Mouse (Mus musculus): ENCODE results near the gene 4930562C15Rik.

4930562C15Rik gene

DNA sequence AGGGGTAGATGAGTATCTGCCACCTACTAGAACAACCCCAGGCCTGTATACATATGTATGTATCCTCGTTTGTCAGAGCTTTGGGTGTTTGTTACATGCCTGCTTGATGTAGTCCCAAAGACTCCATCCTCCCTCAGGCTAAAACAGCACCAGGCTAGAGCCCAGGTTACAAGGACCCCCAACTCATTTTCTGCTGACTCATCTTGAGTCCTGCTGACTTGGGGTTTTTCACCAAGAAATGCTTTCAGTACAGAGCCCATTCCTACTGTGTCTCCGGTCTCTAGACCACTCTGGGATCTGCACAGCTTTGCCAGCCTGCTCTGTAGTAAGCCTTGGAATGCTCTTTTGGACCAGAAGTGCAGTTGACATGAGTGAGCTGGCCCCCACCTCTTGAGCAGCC is 81.4 kb downstream of the 4930562C15Rik start:
- no peak for DNase-seq (ENCODE audit: low read depth)
